Mouse (Mus musculus): ENCODE results near the gene Zdhhc19. TPM values are rescaled to one million over a fixed set of nuclear protein-coding genes. Genes with fewer than 3 reads are reported as not detected.

The Zdhhc19 gene
- total RNA-seq, 4 experiments from 2014 or later = not detected

DNA sequence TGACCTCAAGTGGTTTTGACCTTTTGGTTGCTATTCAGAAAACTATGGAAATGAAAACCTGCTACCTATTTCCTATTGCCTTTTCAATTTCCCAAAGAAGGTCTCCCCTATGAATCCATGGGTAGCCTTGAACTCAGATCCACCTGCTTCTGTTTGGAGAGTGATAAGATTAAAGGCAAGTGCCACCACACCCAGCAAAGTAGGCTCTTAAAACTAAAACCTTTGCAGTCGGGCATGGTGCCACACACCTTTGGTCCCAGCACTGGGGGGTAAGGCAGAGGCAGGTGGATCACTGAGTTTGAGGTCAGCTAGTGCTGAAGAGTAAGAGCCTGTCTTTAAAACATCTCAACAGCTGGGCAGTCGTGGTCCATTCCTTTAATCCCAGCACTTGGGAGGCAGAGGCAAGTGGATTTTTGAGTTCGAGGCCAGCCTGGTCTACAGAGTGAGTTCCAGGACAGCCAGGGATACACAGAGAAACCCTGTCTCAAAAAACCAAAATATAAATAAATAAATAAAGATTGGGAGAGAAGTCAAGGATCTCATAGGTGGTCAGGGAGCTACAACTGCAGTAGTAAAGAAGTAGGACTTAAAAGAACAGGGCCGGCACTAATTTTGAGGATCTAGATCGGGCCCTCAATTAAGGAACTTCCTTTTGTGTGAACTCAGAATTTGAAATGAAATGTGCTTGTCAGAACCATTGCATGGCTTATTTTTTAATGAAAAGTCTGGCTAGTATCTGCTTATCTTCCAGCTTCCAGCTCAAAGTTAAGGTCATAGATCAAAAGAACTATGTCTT lies 114.6 kb downstream of the Zdhhc19 start:
- DNase-seq = no peak

Other genes with a start within 250 kb of the Zdhhc19 start
- gene Fbxo45, start 249.1 kb upstream of the Zdhhc19 start, total RNA-seq (2022) = 10 to 100 TPM; 16.8 to 20.1 (median 19.2) TPM
- gene Wdr53, start 249.0 kb upstream of the Zdhhc19 start, total RNA-seq (2022) = 10 to 100 TPM; 13.0 to 17.8 (median 14.9) TPM
- not detected for gene Smco1, start 224.8 kb upstream of the Zdhhc19 start, total RNA-seq (2022)
- gene Rnf168, start 218.8 kb upstream of the Zdhhc19 start, total RNA-seq (2022) = 10 to 100 TPM; 24.5 to 30.2 (median 26.0) TPM
- gene Ubxn7, start 164.0 kb upstream of the Zdhhc19 start, total RNA-seq (2022) = 10 to 100 TPM; 58.8 to 79.6 (median 69.9) TPM
- gene Tm4sf19, start 95.8 kb upstream of the Zdhhc19 start, total RNA-seq (2022) = under 1 TPM; 0.37 to 0.91 (median 0.45) TPM
- 10 to 100 TPM in 2 of 4 experiments, 1 to 10 TPM in 2; 7.2 to 13.8 (median 9.2) TPM for gene Tctex1d2, start 76.6 kb upstream of the Zdhhc19 start, total RNA-seq (2022)
- gene Pcyt1a, start 65.3 kb upstream of the Zdhhc19 start, total RNA-seq (2022) = 100 to 1,000 TPM in 1 of 4 experiments, 10 to 100 TPM in 3; 78.1 to 103 (median 87.3) TPM
- gene Slc51a, start 8.4 kb upstream of the Zdhhc19 start, total RNA-seq (2022) = under 1 TPM; 0.22 to 0.34 (median 0.27) TPM
- gene Tfrc, start 112.7 kb downstream of the Zdhhc19 start, total RNA-seq (2022) = 10 to 100 TPM; 17.5 to 46.5 (median 26.6) TPM
- 10 to 100 TPM; 33.0 to 66.6 (median 48.3) TPM for gene Tnk2, start 147.6 kb downstream of the Zdhhc19 start, total RNA-seq (2022)
- not detected for gene Muc4, start 239.6 kb downstream of the Zdhhc19 start, total RNA-seq (2022)